Mouse (Mus musculus): ENCODE measurements around the gene Il22ra1.

DNA sequence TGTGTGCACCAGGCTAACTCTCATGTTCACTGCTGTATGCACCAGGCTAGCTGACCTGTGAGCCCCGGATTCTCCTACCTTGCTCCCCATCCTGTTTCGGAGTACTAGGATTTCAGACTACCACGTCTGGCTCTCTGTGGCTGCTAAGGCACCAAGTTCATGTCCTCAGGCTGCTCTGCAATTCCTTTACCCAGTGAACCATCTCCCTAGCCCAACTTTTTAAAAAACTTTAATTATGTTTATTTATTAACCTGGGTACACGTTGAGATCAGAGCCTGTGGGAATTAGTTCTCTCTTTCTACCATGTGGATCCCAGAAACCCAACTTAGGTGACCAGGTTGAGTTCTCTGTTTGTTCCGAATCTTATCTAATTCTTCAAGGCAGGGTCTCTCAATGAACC, 58.6 kb downstream of the Il22ra1 start:
- no peak for TF ChIP-seq CTCF (IDR thresholded peaks at IDR 0.05; ENCODE audit: extremely low read depth, insufficient read length, insufficient replicate concordance, low read depth, low read length)
- no peak for TF ChIP-seq POLR2A (IDR thresholded peaks at IDR 0.05; ENCODE audit: low read depth, low read length)
